Mouse (Mus musculus) MEL (cell line): ENCODE results near the gene Cdc42ep4. TPM values are rescaled to one million over a fixed set of nuclear protein-coding genes. Genes with fewer than 3 reads are reported as not detected.
A peak's percentile ranks its signal among the peaks of the same experiment; 100 is the strongest.

ENCODE experiments used
- DNase-seq: peaks from one replicate; pipeline ENCODE4 v3.0.0; 2011; ENCODE audit warnings: low read depth, low spot score
- H3K27ac ChIP-seq: 2 replicates; pipeline ENCODE4 v1.5.1; 2012; ENCODE audit warnings: low read depth, mild to moderate bottlenecking, control low read depth, low read length, moderate library complexity; ENCODE audit not compliant: control insufficient read depth
- H3K27me3 ChIP-seq, 2 experiments: fragments of 150-350 bp in 1 of 2; sonication (generic) in 1 of 2; 2 replicates each; pipeline ENCODE4 v1.6.1; 2012; ENCODE audit warnings: low read length in 2 of 2, mild to moderate bottlenecking in 2 of 2, improper control_type of control experiment in 1 of 2, moderate library complexity in 1 of 2; ENCODE audit not compliant: insufficient read depth in 2 of 2, control insufficient read depth in 1 of 2
- H3K36me3 ChIP-seq, 2 experiments: 2 replicates each; pipeline ENCODE4 v1.6.1; 2012 to 2014; ENCODE audit warnings: low read length in 2 of 2, improper control_type of control experiment in 1 of 2, inconsistent platforms in 1 of 2, mild to moderate bottlenecking in 1 of 2; ENCODE audit not compliant: insufficient read depth in 2 of 2, control insufficient read depth in 1 of 2
- H3K4me1 ChIP-seq, 2 experiments: fragments of 150-350 bp in 1 of 2; sonication (generic) in 1 of 2; 2 replicates each; pipeline ENCODE4 v1.6.1; 2012; ENCODE audit warnings: low read length in 2 of 2, improper control_type of control experiment in 1 of 2, mild to moderate bottlenecking in 1 of 2; ENCODE audit not compliant: insufficient read depth in 2 of 2, control insufficient read depth in 1 of 2
- H3K4me3 ChIP-seq, 2 experiments: fragments of 150-350 bp in 1 of 2; sonication (generic) in 1 of 2; 2 replicates each; pipeline ENCODE4 v1.5.1; 2012; ENCODE audit warnings: low read depth in 2 of 2, low read length in 2 of 2, mild to moderate bottlenecking in 2 of 2, moderate library complexity in 2 of 2, control low read depth in 1 of 2, improper control_type of control experiment in 1 of 2; ENCODE audit not compliant: control insufficient read depth in 1 of 2, insufficient read depth in 1 of 2
- H3K79me2 ChIP-seq: 2 replicates; pipeline ENCODE4 v1.6.1; 2012; ENCODE audit warnings: mild to moderate bottlenecking, low read length, moderate library complexity; ENCODE audit not compliant: control insufficient read depth, poor library complexity, insufficient read depth
- H3K9ac ChIP-seq: 2 replicates; pipeline ENCODE4 v1.6.1; 2012; ENCODE audit warnings: low read depth, mild to moderate bottlenecking, control low read depth, low read length, moderate library complexity; ENCODE audit not compliant: control insufficient read depth, poor library complexity, severe bottlenecking
- H3K9me3 ChIP-seq: fragments of 150-350 bp; sonication (generic); replicated peaks from 2 replicates; pipeline ENCODE4 v1.6.1; 2012; ENCODE audit warnings: mild to moderate bottlenecking, low read length, improper control_type of control experiment, moderate library complexity; ENCODE audit not compliant: insufficient read depth
- BHLHE40 ChIP-seq: IDR thresholded peaks from 2 replicates; pipeline ENCODE4 v1.6.1; 2012; ENCODE audit warnings: low read depth, mild to moderate bottlenecking, inconsistent platforms, low read length, improper control_type of control experiment, borderline replicate concordance
- CHD1 ChIP-seq: IDR thresholded peaks from 2 replicates; pipeline ENCODE4 v1.6.1; 2012; ENCODE audit warnings: low read depth, mild to moderate bottlenecking, inconsistent platforms, low read length, improper control_type of control experiment
- CTCF ChIP-seq, 3 experiments: IDR thresholded peaks in 2 of 3; conservative IDR thresholded peaks in 1 of 3; 2 replicates each; pipeline ENCODE4 v1.5.1; 2011 to 2012; ENCODE audit warnings: low read length in 3 of 3, low read depth in 2 of 3, mild to moderate bottlenecking in 2 of 3, improper control_type of control experiment in 1 of 3, inconsistent platforms in 1 of 3, mixed read lengths in 1 of 3, moderate library complexity in 1 of 3; ENCODE audit not compliant: control insufficient read depth in 1 of 3, insufficient read depth in 1 of 3, poor library complexity in 1 of 3, severe bottlenecking in 1 of 3
- E2F4 ChIP-seq: IDR thresholded peaks from 2 replicates; pipeline ENCODE4 v1.6.1; 2011; ENCODE audit warnings: low read depth, low read length, improper control_type of control experiment, borderline replicate concordance
- ELF1 ChIP-seq: IDR thresholded peaks from 2 replicates; pipeline ENCODE4 v1.6.1; 2014; ENCODE audit warnings: low read depth, mild to moderate bottlenecking, inconsistent platforms, low read length, improper control_type of control experiment, moderate library complexity
- EP300 ChIP-seq, 2 experiments: IDR thresholded peaks; 2 replicates each; pipeline ENCODE4 v1.6.1; 2011; ENCODE audit warnings: improper control_type of control experiment in 2 of 2, low read length in 2 of 2, low read depth in 1 of 2, mild to moderate bottlenecking in 1 of 2
- ETS1 ChIP-seq: IDR thresholded peaks from 2 replicates; pipeline ENCODE4 v1.6.1; 2012; ENCODE audit warnings: low read depth, mild to moderate bottlenecking, inconsistent platforms, low read length, improper control_type of control experiment, moderate library complexity
- GABPA ChIP-seq: IDR thresholded peaks from 2 replicates; pipeline ENCODE4 v1.6.1; 2012; ENCODE audit warnings: low read depth, mild to moderate bottlenecking, inconsistent platforms, low read length, improper control_type of control experiment, moderate library complexity
- GATA1 ChIP-seq: IDR thresholded peaks from 2 replicates; pipeline ENCODE4 v1.6.1; 2011; ENCODE audit warnings: low read depth, low read length, improper control_type of control experiment
- HCFC1 ChIP-seq: IDR thresholded peaks from 2 replicates; pipeline ENCODE4 v1.6.1; 2012; ENCODE audit warnings: low read depth, mild to moderate bottlenecking, inconsistent platforms, low read length, improper control_type of control experiment, moderate library complexity
- JUND ChIP-seq: IDR thresholded peaks from 2 replicates; pipeline ENCODE4 v1.6.1; 2011; ENCODE audit warnings: low read depth, mild to moderate bottlenecking, improper control_type of control experiment, low read length
- KAT2A ChIP-seq: conservative IDR thresholded peaks from 2 replicates; pipeline ENCODE4 v1.6.1; 2012; ENCODE audit warnings: low read depth, low read length, improper control_type of control experiment, inconsistent platforms
- MAFK ChIP-seq: IDR thresholded peaks from 2 replicates; pipeline ENCODE4 v1.6.1; 2011; ENCODE audit warnings: low read depth, mild to moderate bottlenecking, low read length, improper control_type of control experiment, borderline replicate concordance
- MAX ChIP-seq: IDR thresholded peaks from 2 replicates; pipeline ENCODE4 v1.6.1; 2011; ENCODE audit warnings: low read length, improper control_type of control experiment
- MAZ ChIP-seq: IDR thresholded peaks from 2 replicates; pipeline ENCODE4 v1.6.1; 2012; ENCODE audit warnings: low read depth, mild to moderate bottlenecking, inconsistent platforms, low read length, improper control_type of control experiment
- MEF2A ChIP-seq: IDR thresholded peaks from 2 replicates; pipeline ENCODE4 v1.6.1; 2014; ENCODE audit warnings: low read depth, mild to moderate bottlenecking, inconsistent platforms, low read length, improper control_type of control experiment; ENCODE audit not compliant: poor library complexity, insufficient replicate concordance, severe bottlenecking; ENCODE audit errors: extremely low read depth
- MXI1 ChIP-seq: IDR thresholded peaks from 2 replicates; pipeline ENCODE4 v1.6.1; 2011; ENCODE audit warnings: mild to moderate bottlenecking, low read depth, low read length, improper control_type of control experiment
- MYB ChIP-seq: IDR thresholded peaks from 2 replicates; pipeline ENCODE4 v1.6.1; 2011; ENCODE audit warnings: mild to moderate bottlenecking, low read depth, low read length, improper control_type of control experiment
- MYC ChIP-seq: IDR thresholded peaks from 2 replicates; pipeline ENCODE4 v1.6.1; 2011; ENCODE audit warnings: low read depth, mild to moderate bottlenecking, low read length, improper control_type of control experiment, moderate library complexity
- NELFE ChIP-seq: IDR thresholded peaks from 2 replicates; pipeline ENCODE4 v1.6.1; 2011; ENCODE audit warnings: low read depth, low read length, improper control_type of control experiment
- NRF1 ChIP-seq: IDR thresholded peaks from 2 replicates; pipeline ENCODE4 v1.6.1; 2014; ENCODE audit warnings: low read depth, mild to moderate bottlenecking, inconsistent platforms, low read length, improper control_type of control experiment, moderate library complexity; ENCODE audit not compliant: poor library complexity, insufficient read depth, severe bottlenecking
- POLR2A ChIP-seq, 2 experiments: IDR thresholded peaks; 2 replicates each; pipeline ENCODE4 v1.6.1; 2011 to 2012; ENCODE audit warnings: low read length in 2 of 2, mild to moderate bottlenecking in 2 of 2, control low read depth in 1 of 2, improper control_type of control experiment in 1 of 2, low read depth in 1 of 2, moderate library complexity in 1 of 2; ENCODE audit not compliant: control insufficient read depth in 1 of 2, insufficient read depth in 1 of 2, poor library complexity in 1 of 2
- POLR2AphosphoS2 ChIP-seq: IDR thresholded peaks from 2 replicates; pipeline ENCODE4 v1.6.1; 2011; ENCODE audit warnings: low read length, improper control_type of control experiment
- POLR2AphosphoS5 ChIP-seq: IDR thresholded peaks from 2 replicates; pipeline ENCODE4 v1.6.1; 2012; ENCODE audit warnings: low read depth, borderline replicate concordance, mild to moderate bottlenecking, inconsistent platforms, low read length, moderate library complexity, mixed read lengths
- RAD21 ChIP-seq: IDR thresholded peaks from 2 replicates; pipeline ENCODE4 v1.6.1; 2011; ENCODE audit warnings: mild to moderate bottlenecking, low read depth, low read length, improper control_type of control experiment
- SIN3A ChIP-seq: IDR thresholded peaks from 2 replicates; pipeline ENCODE4 v1.6.1; 2012; ENCODE audit warnings: low read length, improper control_type of control experiment, inconsistent platforms
- SMC3 ChIP-seq: IDR thresholded peaks from 2 replicates; pipeline ENCODE4 v1.6.1; 2011; ENCODE audit warnings: low read depth, low read length, improper control_type of control experiment
- TAL1 ChIP-seq: IDR thresholded peaks from 2 replicates; pipeline ENCODE4 v1.6.1; 2012; ENCODE audit warnings: mild to moderate bottlenecking, inconsistent platforms, low read length, moderate library complexity, mixed read lengths
- TBP ChIP-seq: IDR thresholded peaks from 2 replicates; pipeline ENCODE4 v1.8.0; 2011; ENCODE audit warnings: low read depth, low read length, improper control_type of control experiment
- TCF12 ChIP-seq: IDR thresholded peaks from 2 replicates; pipeline ENCODE4 v1.6.1; 2014; ENCODE audit warnings: low read depth, mild to moderate bottlenecking, inconsistent platforms, low read length, improper control_type of control experiment, moderate library complexity
- UBTF ChIP-seq: IDR thresholded peaks from 2 replicates; pipeline ENCODE4 v1.6.1; 2012; ENCODE audit warnings: low read depth, mild to moderate bottlenecking, inconsistent platforms, low read length, improper control_type of control experiment, moderate library complexity, borderline replicate concordance; ENCODE audit not compliant: insufficient read depth
- USF1 ChIP-seq: IDR thresholded peaks from 2 replicates; pipeline ENCODE4 v1.6.1; 2014; ENCODE audit warnings: low read depth, mild to moderate bottlenecking, inconsistent platforms, low read length, improper control_type of control experiment, moderate library complexity
- USF2 ChIP-seq, 2 experiments: IDR thresholded peaks; 2 replicates each; pipeline ENCODE4 v1.6.1; 2011 to 2012; ENCODE audit warnings: improper control_type of control experiment in 2 of 2, low read length in 2 of 2, borderline replicate concordance in 1 of 2, inconsistent platforms in 1 of 2, low read depth in 1 of 2, mild to moderate bottlenecking in 1 of 2; ENCODE audit not compliant: insufficient read depth in 1 of 2
- ZKSCAN1 ChIP-seq: IDR thresholded peaks from 2 replicates; pipeline ENCODE4 v1.6.1; 2012; ENCODE audit warnings: low read depth, mild to moderate bottlenecking, inconsistent platforms, low read length, improper control_type of control experiment, moderate library complexity
- ZMIZ1 ChIP-seq: IDR thresholded peaks from 2 replicates; pipeline ENCODE4 v1.6.1; 2012; ENCODE audit warnings: low read depth, mild to moderate bottlenecking, inconsistent platforms, low read length, improper control_type of control experiment, moderate library complexity
- ZNF384 ChIP-seq: IDR thresholded peaks from 2 replicates; pipeline ENCODE4 v1.6.1; 2012; ENCODE audit warnings: low read depth, mild to moderate bottlenecking, inconsistent platforms, low read length, improper control_type of control experiment
- polyA plus RNA-seq, 2 experiments: library from polyadenylated mRNA; stranded (reverse) in 1 of 2; unstranded in 1 of 2; fragments of >175 nt in 1 of 2; fragments of >200 nt in 1 of 2; gene quantifications; 2 replicates each; pipeline versions ENCODE4 v1.2.1 to v1.2.4; 2012; ENCODE audit warnings: low replicate concordance in 2 of 2, low read depth in 1 of 2; ENCODE audit not compliant: insufficient read length in 2 of 2, insufficient read depth in 1 of 2, missing spikeins in 1 of 2
- total RNA-seq: library from RNA; depleted of rRNA; stranded (reverse); fragments of 300-350 nt; gene quantifications from 2 replicates; pipeline ENCODE4 v1.2.3, GENCODE M21; 2012

The Cdc42ep4 gene
- total and polyA plus RNA-seq, 3 experiments = 27.7 to 39.0 TPM; not detected in 1

DNA sequence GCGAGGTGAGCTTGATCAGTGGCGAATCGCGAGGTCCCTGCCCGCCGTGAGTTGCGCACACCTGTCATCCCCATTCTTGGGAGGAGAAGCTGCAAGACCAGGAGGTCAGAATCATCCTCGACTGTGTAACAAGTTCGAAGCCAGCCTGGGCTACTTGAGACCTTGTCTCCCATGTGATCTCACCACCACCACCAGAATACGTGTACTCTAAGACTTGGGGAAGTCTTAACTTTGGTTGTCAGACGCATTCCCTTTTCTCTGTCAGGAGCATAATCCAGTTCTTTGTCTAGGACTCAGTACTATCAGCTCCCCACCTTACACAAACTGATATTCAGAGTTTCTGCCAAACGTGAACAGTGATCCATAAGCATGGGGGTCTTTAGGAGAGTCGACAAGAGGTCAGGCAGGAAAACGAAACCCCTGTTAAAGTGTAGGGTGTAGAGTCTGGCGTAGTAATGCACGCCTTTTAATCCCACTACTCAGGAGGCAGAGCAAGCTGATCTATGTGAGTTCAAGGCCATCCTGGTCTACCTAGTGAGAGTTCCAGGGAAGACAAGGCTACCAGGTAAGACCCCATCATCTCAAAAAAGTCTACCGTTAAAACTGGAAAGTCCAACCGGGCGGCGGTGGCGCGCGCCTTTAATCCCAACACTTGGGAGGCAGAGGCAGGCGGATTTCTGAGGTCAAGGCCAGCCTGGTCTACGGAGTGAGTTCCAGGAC lies 66.8 kb downstream of the Cdc42ep4 start:
- Histone ChIP-seq H3K36me3 (peaks cover 0 to 43% of the 10 kb centered on the region in 2 experiments; a peak in 3 of 4 replicates), H3K27me3 (no peaks in the 10 kb centered on the region), H3K27ac (peak overlapping the region; percentile 74), H3K4me1 (peaks cover 21 to 23% of the 10 kb centered on the region in 2 experiments), H3K79me2 (peaks cover 77% of the 10 kb centered on the region), H3K4me3 (peak overlapping the region; percentile 70 to 93), H3K9me3 (no peaks in the 10 kb centered on the region), H3K9ac (peak overlapping the region; percentile 90)
- no peak for DNase-seq
- no peak for TF ChIP-seq POLR2A (IDR thresholded peaks at IDR 0.05; ENCODE audit: control insufficient read depth in 1 of 2, insufficient read depth in 1 of 2, low read depth in 1 of 2, low read length in 2 of 2, poor library complexity in 1 of 2)
- TF ChIP-seq HCFC1 = no peak
- no peak for TF ChIP-seq KAT2A
- no peak for TF ChIP-seq MYC
- TF ChIP-seq CTCF (IDR thresholded peaks at IDR 0.05 in 2 of 3, conservative IDR thresholded peaks at IDR 0.05 in 1 of 3; ENCODE audit: control insufficient read depth in 1 of 3, insufficient read depth in 1 of 3, low read depth in 2 of 3, low read length in 3 of 3, poor library complexity in 1 of 3, severe bottlenecking in 1 of 3) = no peak
- no peak for TF ChIP-seq NRF1
- TF ChIP-seq TBP = no peak
- TF ChIP-seq ZNF384 = no peak
- no peak for TF ChIP-seq UBTF
- no peak; the same call in 1 of the 2 replicates for TF ChIP-seq ZMIZ1
- TF ChIP-seq MYB = no peak
- TF ChIP-seq MAX = no peak
- no peak for TF ChIP-seq ETS1
- TF ChIP-seq BHLHE40 = no peak
- peak; percentile 67; the same call in 1 of the 2 replicates for TF ChIP-seq CHD1
- TF ChIP-seq E2F4 = peak; percentile 4; the same call in 1 of the 2 replicates
- TF ChIP-seq SIN3A = no peak
- no peak for TF ChIP-seq POLR2AphosphoS5
- TF ChIP-seq ELF1 = no peak
- TF ChIP-seq NELFE = no peak
- TF ChIP-seq TCF12 = no peak
- TF ChIP-seq TAL1 = no peak
- TF ChIP-seq GATA1 = no peak
- no peak for TF ChIP-seq SMC3
- peak; percentile 59 for TF ChIP-seq USF1
- no peak for TF ChIP-seq EP300 (IDR thresholded peaks at IDR 0.05; ENCODE audit: low read depth in 1 of 2, low read length in 2 of 2)
- no peak for TF ChIP-seq RAD21
- peak; percentile 35 for TF ChIP-seq MXI1
- TF ChIP-seq JUND = 0 out of 2 replicates have a peak, but pooled peaks have one; percentile 40
- no peak; the same call in 1 of the 2 replicates for TF ChIP-seq POLR2AphosphoS2
- no peak for TF ChIP-seq MAFK
- TF ChIP-seq ZKSCAN1 = no peak
- no peak for TF ChIP-seq GABPA
- TF ChIP-seq MAZ = no peak
- TF ChIP-seq USF2 (IDR thresholded peaks at IDR 0.05; ENCODE audit: borderline replicate concordance in 1 of 2, insufficient read depth in 1 of 2, low read depth in 1 of 2, low read length in 2 of 2) = no peak
- TF ChIP-seq MEF2A = no peak
